Mouse (Mus musculus): ENCODE data around the gene Pecam1. TPM values are rescaled to one million over a fixed set of nuclear protein-coding genes. Genes with fewer than 3 reads are reported as not detected.
"Not testable (repeated sequence)": the region's sequence is repeated elsewhere in the genome, so short reads cannot be mapped to it uniquely, and the experiment has no call there.

The Pecam1 gene
- polyA plus RNA-seq, 1 experiment from 2014 or later: 23.6 TPM

DNA sequence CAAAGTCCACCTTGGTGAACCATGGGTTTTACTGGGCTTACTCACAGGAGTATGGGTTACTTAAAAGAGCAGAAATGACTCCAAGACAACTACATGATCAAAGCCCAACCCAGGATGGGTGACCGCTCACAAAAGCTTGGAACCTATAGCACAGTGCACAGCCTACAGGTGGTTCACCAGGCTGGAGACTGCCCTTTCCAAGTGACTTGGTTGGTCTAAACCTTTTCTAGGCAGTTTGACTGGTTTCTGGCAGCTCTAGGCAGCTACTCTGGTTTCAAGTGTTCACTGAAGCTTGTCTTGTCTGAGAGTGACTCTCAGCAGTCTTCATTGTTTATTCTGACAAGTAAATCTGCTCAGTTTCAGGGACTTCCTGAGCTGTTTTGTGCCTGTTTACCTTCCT is 20.8 kb downstream of the Pecam1 start:
- Histone ChIP-seq H3K27ac (no peak overlapping the region), H3K4me2 (no peak overlapping the region), H3K4me1 (replicated peaks) (peaks cover 13% of the 10 kb centered on the region), H3K4me3 (replicated peaks) (no peak overlapping the region), H3K9ac (replicated peaks) (no peak overlapping the region), H3K9me3 (no peaks in the 10 kb centered on the region), H3K27me3 (no peaks in the 10 kb centered on the region), H3K36me3 (no peaks in the 10 kb centered on the region)
- no peak for ATAC-seq (ENCODE audit: insufficient number of reproducible peaks, insufficient read depth, low FRiP score, low TSS enrichment, low read depth)
- 92% methylated on average over 1 of the region's 1 CpGs for WGBS

DNA sequence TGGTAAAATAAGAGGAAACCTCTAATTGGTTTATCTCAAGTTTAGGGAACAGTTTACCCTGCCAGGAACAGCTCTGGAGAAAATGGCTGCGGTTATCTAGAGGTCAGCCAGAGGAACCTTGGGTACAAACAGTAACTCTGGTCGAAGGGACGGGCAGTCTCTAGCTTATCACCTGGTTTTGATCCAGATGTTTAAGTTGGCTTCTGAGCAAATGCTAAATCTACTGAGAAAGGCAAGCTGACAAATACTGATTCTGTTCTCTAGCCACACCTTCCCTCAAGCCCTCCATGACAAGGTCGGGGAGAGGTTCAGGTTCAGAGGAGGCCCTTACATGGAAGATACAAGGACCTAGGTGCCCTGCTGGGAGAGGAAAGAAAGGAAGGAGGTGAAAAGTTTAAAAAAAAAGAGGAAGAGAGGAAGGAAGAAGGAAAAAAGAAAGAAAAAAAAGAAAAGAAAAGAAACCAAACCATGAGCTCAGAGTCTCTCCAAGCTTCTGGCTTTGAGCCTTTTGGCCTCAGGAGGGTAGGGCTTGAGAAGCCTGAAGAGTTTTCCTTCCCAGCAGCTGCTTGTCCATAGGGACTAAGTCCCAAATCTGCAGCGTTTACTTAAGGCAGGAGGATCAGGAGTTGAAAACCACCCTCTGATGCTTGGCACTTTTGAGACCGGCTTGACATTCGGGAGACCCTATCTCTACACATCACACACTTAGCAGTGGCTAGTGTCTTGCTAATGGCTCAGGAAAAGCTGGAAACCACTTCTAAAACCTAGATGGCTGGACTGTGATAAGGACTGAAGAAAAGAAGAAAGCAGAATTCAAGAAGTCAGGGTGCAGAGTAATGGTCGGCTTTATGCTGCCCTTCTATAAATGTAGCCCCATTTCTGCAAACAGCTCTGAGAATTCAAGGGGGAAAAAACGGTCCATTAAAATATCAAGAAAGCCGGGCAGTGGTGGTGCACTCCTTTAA is 21.7 kb downstream of the Pecam1 start:
- no peak overlapping the region for H3K4me3 ChIP-seq (replicated peaks)
- H3K27ac ChIP-seq: no peak overlapping the region
- H3K36me3 ChIP-seq: no peaks in the 10 kb centered on the region
- H3K27me3 ChIP-seq: no peaks in the 10 kb centered on the region
- no peak overlapping the region for H3K4me2 ChIP-seq
- no peaks in the 10 kb centered on the region for H3K9me3 ChIP-seq
- ATAC-seq (ENCODE audit: insufficient number of reproducible peaks, insufficient read depth, low FRiP score, low TSS enrichment, low read depth): no peak
- WGBS: 75% methylated on average over 10 of the region's 10 CpGs
- H3K9ac ChIP-seq (replicated peaks): no peak overlapping the region
- H3K4me1 ChIP-seq (replicated peaks): peaks cover 13% of the 10 kb centered on the region

DNA sequence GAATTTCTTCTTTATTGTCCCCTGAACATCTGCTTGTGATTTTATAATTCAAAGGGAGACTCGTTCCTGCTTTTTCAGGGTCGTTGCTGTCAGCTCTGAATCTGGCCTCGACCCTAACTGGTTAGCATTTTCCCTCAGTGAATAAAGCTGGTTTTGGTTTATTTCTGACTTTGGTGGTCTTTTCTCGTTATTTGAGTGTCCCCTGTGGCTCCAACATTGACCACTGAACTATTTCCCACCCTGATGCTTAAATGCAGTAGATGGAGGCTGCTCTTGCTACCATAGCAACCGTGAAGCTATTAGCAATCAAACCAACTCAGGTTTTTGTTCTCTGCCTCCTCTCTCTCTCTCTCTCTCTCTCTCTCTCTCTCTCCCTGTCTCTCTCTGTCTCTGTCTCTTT is 22.5 kb downstream of the Pecam1 start:
- Histone ChIP-seq H3K4me3 (replicated peaks) (no peak overlapping the region), H3K36me3 (no peaks in the 10 kb centered on the region), H3K4me1 (replicated peaks) (peaks cover 13% of the 10 kb centered on the region), H3K9me3 (no peaks in the 10 kb centered on the region), H3K4me2 (no peak overlapping the region), H3K9ac (replicated peaks) (no peak overlapping the region), H3K27ac (no peak overlapping the region), H3K27me3 (no peaks in the 10 kb centered on the region)
- 27% methylated on average over 5 of the region's 5 CpGs for WGBS
- ATAC-seq (ENCODE audit: insufficient number of reproducible peaks, insufficient read depth, low FRiP score, low TSS enrichment, low read depth): no peak

DNA sequence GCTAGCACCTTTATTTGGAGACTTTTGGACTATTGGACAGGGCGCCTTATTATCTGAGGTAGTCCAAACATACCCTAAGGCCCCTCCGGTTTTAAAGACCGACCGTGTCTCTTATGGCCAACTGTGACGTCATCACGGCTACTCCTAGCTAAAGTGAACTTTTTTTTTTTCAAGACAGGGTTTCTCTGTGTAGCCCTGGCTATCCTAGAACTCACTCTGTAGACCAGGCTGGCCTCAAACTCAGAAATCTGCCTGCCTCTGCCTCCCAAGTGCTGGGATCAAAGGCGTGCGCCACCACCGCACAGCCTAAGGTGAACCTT is 25.6 kb downstream of the Pecam1 start:
- H3K27me3 ChIP-seq; ATAC-seq (ENCODE audit: insufficient number of reproducible peaks, insufficient read depth, low FRiP score, low TSS enrichment, low read depth): not testable (repeated sequence)
- 92% methylated on average over 9 of the region's 9 CpGs for WGBS

DNA sequence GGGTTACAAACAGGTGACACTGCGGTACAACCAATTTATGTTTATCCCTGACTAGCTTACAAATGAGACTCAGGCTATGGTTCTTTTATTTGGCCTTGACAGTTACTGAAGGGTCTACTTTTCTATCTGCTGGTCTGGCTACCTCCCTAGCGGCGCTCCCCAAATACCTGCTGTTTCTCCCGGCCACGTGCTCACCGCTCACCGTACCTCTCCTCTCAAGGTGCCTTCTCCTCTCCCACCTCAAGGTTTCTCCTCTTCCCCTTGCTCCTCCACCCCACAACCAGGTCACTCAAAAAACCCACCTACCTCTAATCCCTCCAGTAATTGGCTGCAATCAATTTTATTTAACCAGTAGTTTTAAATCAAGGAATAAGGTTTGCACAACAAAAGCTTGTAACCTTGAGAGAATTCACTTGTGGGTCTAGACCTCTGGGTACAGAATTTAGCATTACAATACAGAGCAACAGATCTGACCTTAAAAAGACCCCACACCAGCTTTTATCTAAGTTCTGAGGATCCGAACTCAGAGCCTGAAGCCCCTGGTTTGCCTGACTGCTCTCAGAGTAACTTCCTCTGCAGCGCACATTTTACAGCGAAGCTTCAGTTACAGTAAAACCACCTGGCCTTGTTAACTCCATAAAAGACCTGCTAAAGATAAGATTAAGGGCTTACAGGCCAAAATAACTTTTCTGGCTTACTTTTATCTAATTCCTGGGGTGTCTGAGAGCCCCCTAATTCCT is 26.1 kb downstream of the Pecam1 start:
- ATAC-seq (ENCODE audit: insufficient number of reproducible peaks, insufficient read depth, low FRiP score, low TSS enrichment, low read depth): no peak
- 84% methylated on average over 10 of the region's 10 CpGs for WGBS
- no peak overlapping the region for H3K27ac ChIP-seq
- no peaks in the 10 kb centered on the region for H3K36me3 ChIP-seq
- no peaks in the 10 kb centered on the region for H3K9me3 ChIP-seq
- H3K27me3 ChIP-seq: no peaks in the 10 kb centered on the region
- H3K4me2 ChIP-seq: no peak overlapping the region
- peaks cover 17% of the 10 kb centered on the region for H3K4me1 ChIP-seq (replicated peaks)
- H3K4me3 ChIP-seq (replicated peaks): no peak overlapping the region
- no peak overlapping the region for H3K9ac ChIP-seq (replicated peaks)

More for the DNA sequence above, 25.6 kb downstream of the Pecam1 start:
- H3K9ac ChIP-seq (replicated peaks); H3K9me3 ChIP-seq; H3K27ac ChIP-seq; H3K4me2 ChIP-seq; H3K4me3 ChIP-seq (replicated peaks); H3K36me3 ChIP-seq: not testable (repeated sequence)
- peaks cover 17% of the 10 kb centered on the region for H3K4me1 ChIP-seq (replicated peaks)

DNA sequence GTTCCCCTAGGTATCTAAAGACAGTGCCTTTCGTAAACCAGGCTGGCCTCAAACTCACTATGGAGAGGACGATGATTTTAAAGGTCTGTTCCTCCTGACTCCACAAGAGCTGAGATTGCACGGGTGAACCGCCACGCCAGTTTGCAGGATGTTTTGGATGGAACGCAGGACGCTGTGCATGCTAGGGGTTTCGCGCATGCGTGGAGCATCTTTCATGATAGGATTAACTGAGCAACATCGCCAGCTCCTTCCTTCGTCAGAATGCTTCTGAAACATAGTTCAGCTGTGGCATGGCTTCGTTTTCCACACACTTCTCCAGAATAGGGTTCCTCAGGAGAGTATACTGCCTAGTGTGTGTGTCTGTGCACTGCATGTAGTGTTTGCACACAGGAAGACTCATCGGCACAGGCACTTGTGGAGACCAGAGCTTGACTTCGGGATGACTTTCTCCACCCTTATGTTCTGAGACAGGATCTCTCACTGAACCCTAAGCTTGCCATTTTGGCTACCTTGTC is 26.8 kb downstream of the Pecam1 start:
- WGBS: 84% methylated on average over 15 of the region's 15 CpGs
- no peaks in the 10 kb centered on the region for H3K27me3 ChIP-seq
- H3K4me3 ChIP-seq (replicated peaks): no peak overlapping the region
- H3K27ac ChIP-seq: no peak overlapping the region
- peaks cover 17% of the 10 kb centered on the region for H3K4me1 ChIP-seq (replicated peaks)
- H3K9ac ChIP-seq (replicated peaks): no peak overlapping the region
- ATAC-seq (ENCODE audit: insufficient number of reproducible peaks, insufficient read depth, low FRiP score, low TSS enrichment, low read depth): no peak
- H3K4me2 ChIP-seq: no peak overlapping the region
- no peaks in the 10 kb centered on the region for H3K9me3 ChIP-seq
- H3K36me3 ChIP-seq: no peaks in the 10 kb centered on the region

DNA sequence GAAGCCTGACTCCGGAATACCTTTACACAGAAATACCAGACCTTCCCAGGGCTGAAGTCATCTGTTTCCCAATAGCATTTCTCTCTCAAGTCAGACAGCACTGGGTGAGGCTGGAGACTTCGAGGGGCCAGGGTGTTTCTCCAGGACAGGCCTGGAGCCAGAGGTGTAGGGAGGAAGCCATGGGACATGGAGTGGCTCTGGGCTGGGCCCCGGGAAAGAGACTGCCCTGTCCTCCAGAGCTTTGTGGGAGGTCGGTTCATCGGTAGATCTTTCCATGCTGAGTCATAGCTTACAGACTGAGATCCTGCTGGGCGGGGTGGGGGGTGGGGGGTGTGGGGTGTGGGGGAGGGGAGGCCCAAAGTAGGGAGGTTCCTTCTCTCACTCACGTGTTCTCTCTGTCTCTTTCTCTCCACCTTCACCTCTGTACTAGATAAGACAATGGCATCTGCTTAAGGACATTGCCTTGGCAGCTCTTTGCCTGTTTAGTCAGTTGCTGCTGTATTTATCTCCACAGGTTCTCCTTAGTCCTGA is 27.5 kb downstream of the Pecam1 start:
- no peaks in the 10 kb centered on the region for H3K36me3 ChIP-seq
- no peak overlapping the region for H3K4me2 ChIP-seq
- H3K9me3 ChIP-seq: no peaks in the 10 kb centered on the region
- H3K9ac ChIP-seq (replicated peaks): no peak overlapping the region
- H3K27me3 ChIP-seq: no peaks in the 10 kb centered on the region
- 14% methylated on average over 6 of the region's 7 CpGs for WGBS
- no peak overlapping the region for H3K27ac ChIP-seq
- H3K4me3 ChIP-seq (replicated peaks): no peak overlapping the region
- ATAC-seq (ENCODE audit: insufficient number of reproducible peaks, insufficient read depth, low FRiP score, low TSS enrichment, low read depth): no peak
- H3K4me1 ChIP-seq (replicated peaks): peaks cover 10% of the 10 kb centered on the region

DNA sequence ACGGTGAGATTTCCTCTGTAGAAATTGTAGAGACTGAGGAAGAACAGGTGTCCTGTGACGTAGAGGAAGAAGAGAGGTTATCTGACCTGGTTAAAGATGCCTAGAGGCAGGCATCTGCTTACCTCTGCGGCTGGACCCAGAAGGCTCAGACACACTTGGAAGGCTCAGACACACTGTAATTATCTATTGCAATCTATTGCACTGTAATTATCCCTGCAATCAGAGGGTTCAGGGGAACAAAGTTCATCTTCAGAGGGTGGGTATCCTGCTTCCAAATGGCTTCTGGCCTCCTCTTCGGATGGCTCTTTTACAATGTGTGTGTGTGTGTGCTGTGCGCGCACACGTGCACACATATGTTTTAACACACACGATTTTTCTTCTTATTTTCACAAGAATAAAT is 30.0 kb downstream of the Pecam1 start:
- WGBS: 84% methylated on average over 8 of the region's 8 CpGs
- no peak overlapping the region for H3K9ac ChIP-seq (replicated peaks)
- H3K36me3 ChIP-seq: no peaks in the 10 kb centered on the region
- ATAC-seq (ENCODE audit: insufficient number of reproducible peaks, insufficient read depth, low FRiP score, low TSS enrichment, low read depth): no peak
- H3K9me3 ChIP-seq: no peaks in the 10 kb centered on the region
- no peaks in the 10 kb centered on the region for H3K27me3 ChIP-seq
- H3K4me1 ChIP-seq (replicated peaks): peaks cover 5% of the 10 kb centered on the region
- H3K27ac ChIP-seq: no peak overlapping the region
- H3K4me2 ChIP-seq: no peak overlapping the region
- no peak overlapping the region for H3K4me3 ChIP-seq (replicated peaks)

DNA sequence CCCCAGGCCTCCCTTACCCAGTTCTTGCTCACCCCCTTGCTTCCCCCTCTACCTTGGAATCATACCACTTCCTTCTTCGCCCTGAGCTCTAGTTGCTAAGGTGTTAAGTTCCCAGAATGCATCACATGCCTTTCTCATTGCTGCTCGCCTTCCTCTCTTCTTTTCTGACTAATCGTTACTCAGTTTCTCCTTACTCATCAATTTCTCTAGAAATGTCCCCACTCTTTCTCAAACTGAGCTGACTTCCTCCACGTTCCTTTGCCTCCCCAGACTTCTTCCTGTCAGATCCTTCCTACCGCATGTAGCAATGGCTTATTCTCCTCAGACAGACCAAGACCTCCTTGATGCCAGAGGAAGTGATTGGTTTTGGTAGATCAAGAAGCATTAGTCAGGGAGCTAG is 33.9 kb downstream of the Pecam1 start:
- Histone ChIP-seq H3K9ac (replicated peaks) (no peak overlapping the region), H3K4me3 (replicated peaks) (no peak overlapping the region), H3K4me2 (no peak overlapping the region), H3K27ac (no peak overlapping the region), H3K4me1 (replicated peaks) (peaks cover 6% of the 10 kb centered on the region; the same call in 1 of the 2 replicates), H3K36me3 (no peaks in the 10 kb centered on the region), H3K9me3 (no peaks in the 10 kb centered on the region), H3K27me3 (no peaks in the 10 kb centered on the region)
- no peak for ATAC-seq (ENCODE audit: insufficient number of reproducible peaks, insufficient read depth, low FRiP score, low TSS enrichment, low read depth)
- 79% methylated on average over 5 of the region's 5 CpGs for WGBS

DNA sequence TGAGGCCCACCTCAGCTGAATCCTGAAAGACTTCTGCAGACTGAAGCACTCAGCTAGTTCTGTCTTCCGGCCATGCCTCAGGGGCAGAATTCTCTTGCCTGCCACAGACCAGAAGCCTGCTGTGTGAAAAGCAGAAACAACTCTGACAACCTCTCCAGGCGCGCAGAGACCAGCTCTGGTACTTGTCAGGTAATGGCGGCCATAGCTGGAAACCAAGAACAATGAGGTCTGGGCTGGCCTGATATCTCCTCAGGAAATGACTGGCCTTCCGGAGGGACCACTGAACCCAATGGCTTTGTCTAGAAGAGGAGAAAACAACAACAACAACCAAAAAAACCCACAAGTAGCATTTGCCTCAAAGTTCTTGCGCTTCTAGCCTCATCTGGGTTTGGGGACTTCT is 35.4 kb downstream of the Pecam1 start:
- peaks cover 12% of the 10 kb centered on the region; the same call in 1 of the 2 replicates for H3K4me1 ChIP-seq (replicated peaks)

DNA sequence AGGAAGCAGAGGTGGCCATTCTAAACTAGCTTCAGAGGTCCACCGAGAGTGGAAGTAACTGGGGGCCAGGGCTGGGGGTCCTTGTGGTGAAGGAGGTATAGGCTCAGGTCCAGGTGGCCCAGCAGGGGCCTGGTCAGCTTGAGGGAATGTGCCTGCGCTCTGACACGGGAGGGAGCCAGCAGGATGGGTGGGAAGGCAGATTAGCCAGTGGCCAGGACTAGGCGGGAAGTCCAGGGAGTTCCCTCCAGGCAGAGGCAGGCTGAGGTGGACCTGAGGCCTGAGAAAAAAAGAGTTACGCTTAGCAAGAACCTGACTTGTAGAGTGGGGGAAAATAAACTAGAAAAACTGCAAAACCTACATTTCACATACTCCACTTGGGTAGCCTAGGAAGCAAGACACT is 39.6 kb downstream of the Pecam1 start:
- H3K27ac ChIP-seq: 0 out of 2 replicates have a peak overlapping the region, but pooled peaks have one; percentile 25

More for the DNA sequence above, 35.4 kb downstream of the Pecam1 start:
- Histone ChIP-seq H3K4me3 (replicated peaks) (0 out of 2 replicates have a peak overlapping the region, but pooled peaks have one; percentile 7), H3K9me3 (no peaks in the 10 kb centered on the region), H3K9ac (replicated peaks) (no peak overlapping the region), H3K27me3 (no peaks in the 10 kb centered on the region), H3K27ac (peak overlapping the region; percentile 31; the same call in 1 of the 2 replicates), H3K4me2 (no peak overlapping the region), H3K36me3 (no peaks in the 10 kb centered on the region)
- 83% methylated on average over 6 of the region's 6 CpGs for WGBS
- no peak for ATAC-seq (ENCODE audit: insufficient number of reproducible peaks, insufficient read depth, low FRiP score, low TSS enrichment, low read depth)

More for the DNA sequence above, 39.6 kb downstream of the Pecam1 start:
- Histone ChIP-seq H3K4me2 (no peak overlapping the region), H3K36me3 (no peaks in the 10 kb centered on the region), H3K9me3 (no peaks in the 10 kb centered on the region), H3K27me3 (no peaks in the 10 kb centered on the region), H3K4me1 (replicated peaks) (peaks cover 23% of the 10 kb centered on the region), H3K9ac (replicated peaks) (no peak overlapping the region), H3K4me3 (replicated peaks) (no peak overlapping the region)
- 67% methylated on average over 5 of the region's 5 CpGs for WGBS
- no peak for ATAC-seq (ENCODE audit: insufficient number of reproducible peaks, insufficient read depth, low FRiP score, low TSS enrichment, low read depth)
